Mouse (Mus musculus): ENCODE measurements at regions not wholly inside any gene's neighbourhood (a gene's known extent, or its start where the extent isn't known, plus 50 kb on each side); places are given as distances from the start of the nearest gene placed in this dataset.

GRCm38 (mm10) chr3:56681031-56681430, 497.5 kb upstream of the Nbea start:
- H3K4me1 ChIP-seq = no peaks in the 10 kb centered on the region
- H3K36me3 ChIP-seq = no peaks in the 10 kb centered on the region
- no peaks in the 10 kb centered on the region for H3K9me3 ChIP-seq
- ATAC-seq (ENCODE audit: insufficient number of reproducible peaks, low FRiP score, low TSS enrichment, low read depth) = no peak
- no peak overlapping the region for H3K4me2 ChIP-seq
- 93% methylated on average over 7 of the region's 7 CpGs for WGBS
- H3K9ac ChIP-seq = no peak overlapping the region
- no peak overlapping the region for H3K27ac ChIP-seq
- no peak overlapping the region for H3K4me3 ChIP-seq
- H3K27me3 ChIP-seq = no peaks in the 10 kb centered on the region

GRCm38 (mm10) chr3:56668829-56669228, 485.3 kb upstream of the Nbea start:
- no peaks in the 10 kb centered on the region for H3K36me3 ChIP-seq
- no peak overlapping the region for H3K27ac ChIP-seq
- H3K4me3 ChIP-seq = no peak overlapping the region
- H3K9me3 ChIP-seq = no peaks in the 10 kb centered on the region
- H3K9ac ChIP-seq = no peak overlapping the region
- H3K4me2 ChIP-seq = no peak overlapping the region
- WGBS = 55% methylated on average over 3 of the region's 3 CpGs
- no peaks in the 10 kb centered on the region for H3K4me1 ChIP-seq
- ATAC-seq (ENCODE audit: insufficient number of reproducible peaks, low FRiP score, low TSS enrichment, low read depth) = no peak
- no peaks in the 10 kb centered on the region for H3K27me3 ChIP-seq

GRCm38 (mm10) chr3:56660594-56660993, 477.1 kb upstream of the Nbea start:
- Histone ChIP-seq H3K4me3 (no peak overlapping the region), H3K4me1 (no peaks in the 10 kb centered on the region), H3K9ac (no peak overlapping the region), H3K27me3 (no peaks in the 10 kb centered on the region), H3K9me3 (no peaks in the 10 kb centered on the region), H3K36me3 (no peaks in the 10 kb centered on the region), H3K4me2 (no peak overlapping the region), H3K27ac (no peak overlapping the region)
- 92% methylated on average over 2 of the region's 2 CpGs for WGBS
- ATAC-seq (ENCODE audit: insufficient number of reproducible peaks, low FRiP score, low TSS enrichment, low read depth) = no peak

GRCm38 (mm10) chr3:56647313-56647712, 463.8 kb upstream of the Nbea start:
- no peaks in the 10 kb centered on the region for H3K27me3 ChIP-seq
- no peak overlapping the region for H3K4me3 ChIP-seq
- H3K36me3 ChIP-seq = no peaks in the 10 kb centered on the region
- no peaks in the 10 kb centered on the region for H3K4me1 ChIP-seq
- H3K9me3 ChIP-seq = no peaks in the 10 kb centered on the region
- no peak overlapping the region for H3K9ac ChIP-seq
- ATAC-seq (ENCODE audit: insufficient number of reproducible peaks, low FRiP score, low TSS enrichment, low read depth) = no peak
- 83% methylated on average over 3 of the region's 3 CpGs for WGBS
- no peak overlapping the region for H3K27ac ChIP-seq
- no peak overlapping the region for H3K4me2 ChIP-seq

Data from limb, embryonic 15.5 days (tissue).